Mouse (Mus musculus) intestine, embryonic 14.5 days (tissue): ENCODE data around the gene Cxcl14. TPM values are rescaled to one million over a fixed set of nuclear protein-coding genes. Genes with fewer than 3 reads are reported as not detected.

Experiments used
- ATAC-seq: fragments of 200-750 bp; cut with Nextera tagmentation; replicated peaks from 2 replicates; pipeline ENCODE4 v1.8.0; 2017; ENCODE audit warnings: low read depth, moderate number of reproducible peaks, moderate TSS enrichment, moderate library complexity; ENCODE audit not compliant: low FRiP score, low TSS enrichment
- DNase-seq: peaks from one replicate; pipeline ENCODE4 v3.0.0-alpha.2; 2018; ENCODE audit warnings: low spot score
- H3K27ac ChIP-seq: fragments of 300-500 bp; sonication (generic); 2 replicates; pipeline ENCODE4 v1.5.1; 2014; ENCODE audit warnings: low read depth, mild to moderate bottlenecking, control low read depth
- H3K27me3 ChIP-seq: fragments of 300-500 bp; sonication (generic); replicated peaks from 2 replicates; pipeline ENCODE4 v1.6.1; 2014; ENCODE audit warnings: low read length, control low read depth; ENCODE audit not compliant: control insufficient read depth, insufficient read depth
- H3K36me3 ChIP-seq: fragments of 300-500 bp; sonication (generic); 2 replicates; pipeline ENCODE4 v1.6.1; 2014; ENCODE audit warnings: low read length, control low read depth; ENCODE audit not compliant: control insufficient read depth, insufficient read depth
- H3K4me1 ChIP-seq: fragments of 300-500 bp; sonication (generic); replicated peaks from 2 replicates; pipeline ENCODE4 v1.6.1; 2014; ENCODE audit warnings: low read length, control low read depth, mixed read lengths; ENCODE audit not compliant: control insufficient read depth, insufficient read depth
- H3K4me2 ChIP-seq: fragments of 300-500 bp; sonication (generic); 2 replicates; pipeline ENCODE4 v1.6.1; 2014; ENCODE audit warnings: low read length
- H3K4me3 ChIP-seq: fragments of 300-500 bp; sonication (generic); 2 replicates; pipeline ENCODE4 v1.5.1; 2014; ENCODE audit warnings: low read depth, low read length, control low read depth, mixed read lengths
- H3K9ac ChIP-seq: fragments of 300-500 bp; sonication (generic); 2 replicates; pipeline ENCODE4 v1.6.1; 2014; ENCODE audit warnings: mild to moderate bottlenecking, low read length
- H3K9me3 ChIP-seq: fragments of 300-500 bp; sonication (generic); 2 replicates; pipeline ENCODE4 v1.6.1; 2016; ENCODE audit warnings: low read length, control low read depth; ENCODE audit not compliant: control insufficient read depth
- WGBS: fragments of 180-500 bp; shearing (Covaris S2); extraction: QIAGEN DNeasy Blood & Tissue Kit; methylation state at CpG from one replicate; pipeline ENCODE4 v1.1.7; 2014; 5-methylcytosine and 5-hydroxymethylcytosine counted together
- polyA plus RNA-seq: library from polyadenylated mRNA; unstranded; fragments of >200 nt; fragmentation: Nextera tagmentation; extraction: Ambion mirVana; gene quantifications from 2 replicates; pipeline ENCODE4 v1.2.1, GENCODE M21; 2014

Gene Cxcl14
- polyA plus RNA-seq, 1 experiment from 2014 or later = 5.7 TPM

- WGBS = under 1% methylated on average over 64 of the region's 65 CpGs
- Histone ChIP-seq H3K27me3 (peaks cover 100% of the 10 kb centered on the region), H3K4me2 (peak within 1 kb of the TSS; percentile 42), H3K4me3 (peak within 1 kb of the TSS; percentile 16; the same call in 1 of the 2 replicates), H3K4me1 (no peaks in the 10 kb centered on the region), H3K27ac (no peak within 1 kb of the TSS), H3K9me3 (no peaks in the 10 kb centered on the region), H3K9ac (no peak within 1 kb of the TSS), H3K36me3 (no peaks in the 10 kb centered on the region)
- ATAC-seq = 0 out of 2 replicates have a peak, but pooled peaks have one; percentile 42
- peak; percentile 76 for DNase-seq
These were observed 44.3 kb downstream of the Cxcl14 start, which contains the start of gene Neurog1 for GRCm38 (mm10) chr13:56251924-56252619. Gene Neurog1, minus strand, starts transcription at chr13:56252163.

DNA sequence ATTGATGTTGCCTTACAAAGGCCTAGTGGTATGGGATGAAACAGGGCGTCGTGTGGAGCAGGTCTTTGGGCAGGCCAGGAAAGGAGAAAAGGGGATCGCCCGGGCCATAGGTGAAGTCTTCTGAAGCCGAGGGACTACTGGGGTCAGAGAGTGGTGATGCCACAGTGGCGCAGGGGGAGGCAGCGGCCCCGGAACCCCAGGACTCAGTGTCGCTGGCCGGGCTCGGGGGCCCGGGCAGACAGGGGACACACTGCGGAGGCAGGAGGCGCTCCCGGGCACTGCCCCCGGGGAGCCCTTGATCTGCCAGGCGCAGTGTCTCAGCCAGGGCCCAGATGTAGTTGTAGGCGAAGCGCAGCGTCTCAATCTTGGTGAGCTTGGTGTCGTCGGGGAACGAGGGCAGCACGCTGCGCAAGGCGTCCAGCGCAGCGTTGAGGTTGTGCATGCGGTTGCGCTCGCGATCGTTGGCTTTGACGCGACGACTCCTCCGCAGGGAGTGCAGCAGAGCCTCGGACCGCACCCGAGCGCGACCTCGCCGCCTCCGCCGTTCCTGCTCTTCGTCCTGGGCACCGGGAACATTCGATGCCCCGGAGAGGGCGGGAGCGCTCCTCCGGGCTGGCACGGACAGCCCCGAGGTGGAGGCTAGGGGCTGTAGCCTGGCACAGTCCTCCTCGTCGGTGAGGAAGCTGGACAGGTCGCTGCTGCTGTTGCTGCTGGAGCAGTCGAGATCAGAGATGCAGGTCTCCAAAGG lies 45.0 kb downstream of the Cxcl14 start:
- 0 out of 2 replicates have a peak overlapping the region, but pooled peaks have one; percentile 11 for H3K4me3 ChIP-seq
- WGBS = under 1% methylated on average over 59 of the region's 59 CpGs
- no peaks in the 10 kb centered on the region for H3K9me3 ChIP-seq
- H3K27me3 ChIP-seq = peaks cover 100% of the 10 kb centered on the region
- no peak for DNase-seq
- H3K4me2 ChIP-seq = no peak overlapping the region
- no peaks in the 10 kb centered on the region for H3K4me1 ChIP-seq
- H3K27ac ChIP-seq = no peak overlapping the region
- ATAC-seq = no peak
- H3K9ac ChIP-seq = no peak overlapping the region
- H3K36me3 ChIP-seq = no peaks in the 10 kb centered on the region

- no peak for ATAC-seq
- H3K4me3 ChIP-seq = no peak overlapping the region
These were observed 45.7 kb downstream of the Cxcl14 start for GRCm38 (mm10) chr13:56250551-56251161.

DNA sequence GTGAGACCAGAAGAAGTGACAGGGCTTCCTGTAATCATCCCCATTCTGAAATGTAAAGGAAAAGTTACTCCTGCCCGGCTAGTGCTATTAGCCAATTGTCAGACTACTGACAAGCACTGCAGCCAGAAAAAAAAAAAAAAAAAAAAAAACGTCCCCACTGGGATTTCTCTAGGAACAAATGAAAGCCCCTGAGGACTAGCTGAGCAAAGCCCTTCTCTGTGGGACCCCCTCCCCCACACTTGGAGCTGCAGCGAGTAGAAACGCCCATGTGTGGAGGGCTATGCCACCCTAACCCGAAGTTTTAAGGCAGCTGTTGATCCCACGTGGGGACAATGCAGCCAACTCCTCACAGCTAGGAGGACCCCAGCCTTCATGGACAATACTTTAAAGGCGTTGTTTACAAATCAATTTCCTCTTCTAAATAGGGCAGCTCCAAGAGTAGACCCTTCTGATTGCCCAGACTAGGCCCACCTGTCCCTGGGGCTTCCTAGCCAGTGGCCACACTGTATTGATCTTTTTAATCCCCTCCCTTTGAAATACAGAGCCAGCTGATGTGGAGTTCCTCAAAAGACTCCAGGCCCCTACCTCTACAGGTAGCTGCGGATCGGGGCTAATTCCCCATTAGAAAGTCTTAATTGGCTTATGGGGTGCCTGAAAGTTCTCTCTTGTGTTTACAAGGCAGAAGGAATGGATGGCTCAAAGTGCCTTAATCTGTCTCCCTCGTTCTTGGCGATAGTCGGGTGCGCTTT lies 46.6 kb downstream of the Cxcl14 start:
- H3K27ac ChIP-seq = no peak overlapping the region
- peaks cover 92% of the 10 kb centered on the region for H3K27me3 ChIP-seq
- DNase-seq = no peak
- 2% methylated on average over 13 of the region's 13 CpGs for WGBS
- no peaks in the 10 kb centered on the region for H3K9me3 ChIP-seq
- H3K4me1 ChIP-seq = no peaks in the 10 kb centered on the region
- no peak overlapping the region for H3K4me2 ChIP-seq
- H3K9ac ChIP-seq = no peak overlapping the region
- no peak overlapping the region for H3K4me3 ChIP-seq
- ATAC-seq = no peak
- no peaks in the 10 kb centered on the region for H3K36me3 ChIP-seq

More at GRCm38 (mm10) chr13:56250551-56251161, 45.7 kb downstream of the Cxcl14 start:
- 2% methylated on average over 14 of the region's 14 CpGs for WGBS
- H3K9me3 ChIP-seq = no peaks in the 10 kb centered on the region
- no peak for DNase-seq
- peaks cover 100% of the 10 kb centered on the region for H3K27me3 ChIP-seq
- H3K36me3 ChIP-seq = no peaks in the 10 kb centered on the region
- no peak overlapping the region for H3K4me2 ChIP-seq
- H3K4me1 ChIP-seq = no peaks in the 10 kb centered on the region
- no peak overlapping the region for H3K9ac ChIP-seq
- H3K27ac ChIP-seq = no peak overlapping the region

DNA sequence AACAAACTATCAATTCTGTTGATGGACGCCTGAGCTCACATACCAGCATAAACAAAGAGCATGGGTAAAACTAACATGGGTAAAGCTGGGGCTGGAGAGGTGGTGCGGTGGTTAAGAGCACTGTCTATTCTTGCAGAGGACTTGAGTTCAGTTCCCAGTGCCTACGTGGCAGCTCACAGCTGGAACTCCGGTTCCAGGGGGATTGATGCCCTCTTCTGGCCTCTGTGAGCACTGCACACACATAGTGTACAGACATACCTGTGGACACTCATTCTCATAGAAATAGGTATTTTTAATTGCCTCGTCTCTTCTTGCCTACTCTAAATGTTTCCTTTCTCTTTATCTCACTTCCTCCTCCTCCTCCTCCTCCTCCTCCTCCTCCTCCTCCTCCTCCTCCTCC lies 53.2 kb downstream of the Cxcl14 start:
- no peaks in the 10 kb centered on the region for H3K9me3 ChIP-seq
- no peaks in the 10 kb centered on the region for H3K4me1 ChIP-seq
- no peaks in the 10 kb centered on the region for H3K36me3 ChIP-seq
- H3K27ac ChIP-seq = no peak overlapping the region
- H3K27me3 ChIP-seq = peaks cover 33% of the 10 kb centered on the region
- DNase-seq = no peak
- WGBS = 84% methylated on average over 5 of the region's 5 CpGs
- ATAC-seq = no peak
- H3K9ac ChIP-seq = no peak overlapping the region
- H3K4me2 ChIP-seq = no peak overlapping the region
- H3K4me3 ChIP-seq = no peak overlapping the region

DNA sequence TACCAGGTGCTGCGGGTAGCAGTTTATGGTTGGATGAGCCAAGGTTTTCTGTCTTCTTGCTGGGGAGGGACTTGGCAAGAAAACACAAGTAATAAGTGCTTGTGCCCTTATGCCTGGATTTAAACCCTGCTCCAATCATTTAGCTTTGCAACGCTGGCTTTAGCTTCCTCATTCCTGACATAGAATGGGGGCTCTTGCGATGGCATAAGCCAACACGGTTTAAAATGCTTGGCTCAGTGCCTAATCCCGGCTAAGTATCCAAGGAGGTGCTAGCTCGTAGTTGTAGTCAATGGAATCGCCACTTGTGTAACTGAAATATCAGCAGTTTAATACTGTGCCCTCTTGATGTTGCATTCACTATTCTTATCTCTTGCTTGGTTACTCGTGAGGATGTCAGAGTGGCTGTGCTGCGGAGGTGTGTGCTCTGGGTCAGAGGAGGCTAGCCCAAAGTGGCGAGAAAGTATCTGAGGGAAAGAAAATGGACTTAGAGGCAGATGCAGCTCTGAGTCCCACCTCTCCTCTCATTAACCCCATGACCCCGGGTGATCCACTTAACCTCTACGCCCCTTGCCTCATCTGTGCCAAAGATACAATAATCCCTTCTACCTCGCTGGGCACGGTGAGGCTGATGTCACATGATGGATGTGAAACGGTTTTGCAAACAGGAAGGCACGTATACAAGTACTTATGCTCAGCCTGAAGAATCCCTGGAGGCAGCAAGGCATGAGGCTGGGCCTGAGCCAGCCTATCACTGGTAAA lies 56.2 kb downstream of the Cxcl14 start:
- no peak overlapping the region for H3K4me2 ChIP-seq
- 59% methylated on average over 16 of the region's 16 CpGs for WGBS
- no peak for ATAC-seq
- H3K36me3 ChIP-seq = no peaks in the 10 kb centered on the region
- DNase-seq = no peak
- H3K4me1 ChIP-seq = no peaks in the 10 kb centered on the region
- no peak overlapping the region for H3K27ac ChIP-seq
- no peak overlapping the region for H3K9ac ChIP-seq
- H3K4me3 ChIP-seq = no peak overlapping the region
- peaks cover 24% of the 10 kb centered on the region; the same call in 1 of the 2 replicates for H3K27me3 ChIP-seq
- H3K9me3 ChIP-seq = no peaks in the 10 kb centered on the region
